Mouse (Mus musculus) small intestine, adult 2 months (tissue): ENCODE data around the gene Tns4.

ENCODE experiments used
- CTCF ChIP-seq: fragments of 200-500 bp; IDR thresholded peaks from 2 replicates; pipeline ENCODE4 v1.5.1; 2012; ENCODE audit warnings: low read depth, mild to moderate bottlenecking, control low read depth, inconsistent platforms, low read length, moderate library complexity, mixed read lengths; ENCODE audit not compliant: insufficient replicate concordance, insufficient read length; ENCODE audit errors: extremely low read depth
- POLR2A ChIP-seq: fragments of 200-500 bp; IDR thresholded peaks from 2 replicates; pipeline ENCODE4 v1.6.1; 2012; ENCODE audit warnings: low read depth, mild to moderate bottlenecking, control low read depth, inconsistent platforms, low read length, moderate library complexity

DNA sequence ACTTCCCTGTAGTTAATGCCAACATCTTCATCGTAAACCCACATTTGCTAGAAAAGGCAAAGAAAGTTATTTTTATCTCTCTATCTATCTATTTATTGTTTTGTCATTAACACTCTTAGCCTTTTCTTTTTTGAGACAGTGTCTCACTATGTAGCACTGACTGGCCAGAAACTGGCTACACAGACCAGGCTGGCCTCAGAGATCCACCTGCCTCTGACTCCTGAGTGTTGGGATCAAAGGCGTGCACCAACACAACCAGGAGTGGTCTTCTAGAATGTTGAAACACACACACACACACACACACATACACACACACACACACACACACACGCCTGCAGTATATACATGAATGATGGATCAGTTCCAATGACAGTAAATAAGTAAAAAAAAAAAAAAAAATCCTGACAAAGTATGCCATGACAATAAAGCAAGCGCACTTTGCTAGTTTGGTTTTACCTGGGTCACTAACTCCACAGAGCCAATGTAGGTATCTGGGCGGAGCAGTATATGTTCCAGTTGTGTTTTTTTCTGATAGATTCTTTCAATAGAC, 66.6 kb downstream of the Tns4 start:
- no peak for TF ChIP-seq CTCF
- TF ChIP-seq POLR2A, result no peak
